Mouse (Mus musculus): ENCODE results near the gene Accs. TPM values are rescaled to one million over a fixed set of nuclear protein-coding genes. Genes with fewer than 3 reads are reported as not detected.

The Accs gene
- total RNA-seq, 2 experiments from 2014 or later = 3.0 to 3.4 TPM

- intact Hi-C loops (cut with DNase I; ENCODE audit: low total_unique reads) = no loop called here
- DNase-seq = no peak
Observed at GRCm38 (mm10) chr2:93805066-93805465, 44.7 kb downstream of the Accs start.

GRCm38 (mm10) chr2:93802947-93803346, 46.8 kb downstream of the Accs start:
- no peak for DNase-seq
- intact Hi-C loops (cut with DNase I; ENCODE audit: low total_unique reads) = no loop called here

DNA sequence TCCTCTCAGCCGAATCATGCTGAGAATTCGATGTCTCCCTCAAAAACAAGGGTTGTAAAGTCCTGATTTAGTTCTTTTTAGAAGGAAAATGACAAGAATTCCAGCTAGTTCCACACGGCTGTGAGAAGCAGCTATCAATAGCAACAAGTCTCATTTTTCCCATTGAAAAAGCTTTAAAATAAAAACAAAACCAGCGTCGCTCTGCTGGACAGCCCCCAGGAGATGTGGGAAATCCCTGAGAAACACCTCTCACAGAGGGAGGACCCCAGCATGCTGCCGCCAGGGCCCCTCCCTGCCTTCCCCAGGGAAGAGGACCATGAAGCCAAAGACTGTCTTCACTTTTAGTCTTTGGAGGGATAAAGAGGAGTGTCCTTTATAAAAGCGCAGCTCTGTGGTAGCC, 48.6 kb downstream of the Accs start:
- intact Hi-C loops (cut with DNase I; ENCODE audit: low total_unique reads) = no loop called here
- DNase-seq = no peak

DNA sequence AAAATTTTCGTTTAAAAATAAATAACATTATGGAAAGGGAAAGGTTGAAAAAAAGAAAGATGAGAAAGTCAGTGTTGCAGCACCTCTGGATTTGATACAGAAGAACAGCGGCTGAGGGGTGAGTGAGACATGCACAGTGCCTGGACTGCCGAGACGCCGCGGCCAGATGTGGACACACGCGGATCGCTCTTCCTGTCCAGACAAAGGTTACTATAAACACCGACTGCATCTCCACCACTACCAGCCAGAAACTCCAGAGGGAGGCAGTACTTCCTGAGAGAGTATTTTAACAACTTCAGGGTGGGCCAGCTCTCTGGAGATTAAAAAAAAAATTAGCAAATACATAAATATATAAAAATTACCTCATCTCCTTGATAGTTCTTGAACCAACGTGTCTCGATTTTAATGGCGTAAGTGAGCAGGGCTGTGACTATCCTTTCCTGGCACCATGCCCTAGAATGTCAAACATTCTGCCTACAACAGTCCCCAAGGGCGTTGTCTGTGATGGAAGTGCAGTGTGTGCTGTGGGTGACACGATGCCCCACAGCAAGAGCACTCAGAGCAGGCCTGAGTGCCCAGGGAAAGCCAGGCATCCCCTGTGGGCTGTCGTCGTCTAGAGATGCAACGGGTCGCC, 52.5 kb downstream of the Accs start:
- intact Hi-C loops (cut with DNase I; ENCODE audit: low total_unique reads) = no loop called here
- no peak for DNase-seq

DNA sequence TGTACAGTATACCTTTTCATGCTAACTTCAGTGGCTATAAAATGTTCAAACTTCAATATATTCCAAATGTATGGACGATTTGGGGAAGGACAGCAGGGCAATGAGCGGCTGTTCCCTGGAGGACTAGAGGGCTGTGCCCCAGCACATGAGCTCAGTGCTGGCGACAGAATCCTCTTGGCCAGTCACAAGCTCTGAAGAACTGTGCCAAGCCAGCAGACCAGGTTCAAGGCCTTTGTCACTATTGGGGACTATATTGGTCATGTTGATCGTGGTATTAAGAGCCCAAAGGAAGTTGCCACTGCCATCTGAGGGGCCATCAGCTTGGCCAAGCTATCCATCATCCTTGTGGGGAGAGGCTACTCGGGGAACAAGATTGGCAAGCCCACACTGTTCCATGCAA, 55.4 kb downstream of the Accs start:
- intact Hi-C loops (cut with DNase I; ENCODE audit: low total_unique reads) = no loop called here
- DNase-seq = no peak

GRCm38 (mm10) chr2:93791516-93792499, 57.9 kb downstream of the Accs start:
- peak; percentile 46 for DNase-seq
- intact Hi-C loops (cut with DNase I; ENCODE audit: low total_unique reads) = no loop called here

- no peak for DNase-seq
- intact Hi-C loops (cut with DNase I; ENCODE audit: low total_unique reads) = no loop called here
Observed at GRCm38 (mm10) chr2:93790798-93791345, 58.9 kb downstream of the Accs start.

DNA sequence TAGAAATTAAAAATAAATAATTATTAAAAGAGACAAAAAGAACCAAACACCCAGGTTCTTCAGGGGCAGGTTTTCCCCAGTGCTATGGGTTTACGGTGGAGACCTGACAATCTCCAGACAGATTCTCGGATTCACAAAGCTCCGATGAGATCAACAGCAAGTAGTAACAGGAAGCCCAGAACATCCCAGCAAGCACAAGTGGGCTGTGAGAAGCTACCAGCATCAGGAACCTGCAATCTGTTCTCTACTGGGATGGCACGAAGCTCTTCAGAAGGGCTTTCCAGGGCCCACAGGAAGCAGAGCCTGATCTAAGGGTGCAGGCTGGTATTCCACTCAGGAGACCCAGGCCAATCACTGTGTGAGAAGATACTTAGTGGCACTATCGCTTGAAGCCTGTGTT, 61.2 kb downstream of the Accs start:
- intact Hi-C loops (cut with DNase I; ENCODE audit: low total_unique reads) = loop anchor here (5.0 kb wide), 2 partner anchors 131 to 316 kb away; no protein-coding TSS in a partner anchor
- no peak for DNase-seq

GRCm38 (mm10) chr2:93786175-93786574, 63.6 kb downstream of the Accs start:
- DNase-seq = peak; percentile 57
- intact Hi-C loops (cut with DNase I; ENCODE audit: low total_unique reads) = loop anchor here (5.0 kb wide), 2 partner anchors 129 to 314 kb away; no protein-coding TSS in a partner anchor

DNA sequence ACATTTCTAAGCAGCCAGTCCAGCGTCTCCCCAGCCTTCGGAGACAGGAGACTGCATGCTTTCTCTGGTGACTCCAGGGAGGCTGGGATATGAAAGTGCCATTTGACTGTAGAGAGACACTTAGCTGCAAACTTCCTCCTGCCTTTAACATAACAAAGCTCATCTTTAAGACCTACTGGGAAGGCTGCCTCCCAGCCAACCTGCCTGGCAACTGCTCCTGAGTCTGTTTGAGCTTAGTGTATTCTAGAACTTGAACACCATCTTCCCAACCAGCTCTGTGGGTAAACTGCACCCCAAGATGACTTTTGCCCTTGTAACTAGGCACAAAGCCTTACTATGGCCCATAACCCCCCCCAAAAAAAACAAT, 64.3 kb downstream of the Accs start:
- intact Hi-C loops (cut with DNase I; ENCODE audit: low total_unique reads) = loop anchor here (5.0 kb wide), 2 partner anchors 128 to 313 kb away; no protein-coding TSS in a partner anchor
- DNase-seq = no peak

GRCm38 (mm10) chr2:93784721-93785431, 64.9 kb downstream of the Accs start:
- no peak for DNase-seq
- intact Hi-C loops (cut with DNase I; ENCODE audit: low total_unique reads) = loop anchor here (5.0 kb wide), 2 partner anchors 128 to 313 kb away; no protein-coding TSS in a partner anchor

DNA sequence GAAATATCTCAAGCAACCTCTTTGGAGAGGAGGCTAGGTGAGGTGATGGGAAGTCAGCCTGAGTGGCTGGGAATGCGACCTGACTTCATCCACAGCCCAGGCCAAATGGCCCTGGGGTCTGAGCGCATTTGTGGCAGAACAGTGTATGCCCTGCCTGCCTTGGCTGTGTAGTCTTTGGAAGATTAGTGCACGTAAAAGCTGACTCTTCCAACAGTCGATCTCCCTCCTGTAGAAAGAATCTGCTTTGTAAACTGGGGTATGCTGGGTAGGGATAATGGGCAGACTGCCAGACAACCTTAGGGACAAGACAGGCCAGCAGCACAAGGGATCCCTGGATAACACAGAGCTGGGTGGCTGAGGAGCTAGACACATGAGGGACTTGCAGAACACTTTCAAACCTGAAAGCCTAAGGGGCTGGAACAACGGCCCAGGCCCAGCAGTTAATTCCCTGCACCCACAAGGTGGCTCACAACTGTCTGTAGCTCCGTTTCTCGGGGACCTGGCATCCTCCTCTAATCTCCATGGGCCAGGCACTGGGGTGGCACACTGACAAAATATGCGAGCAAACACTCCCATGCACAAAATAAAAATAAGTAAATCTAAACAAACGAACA, 65.7 kb downstream of the Accs start:
- DNase-seq = no peak
- intact Hi-C loops (cut with DNase I; ENCODE audit: low total_unique reads) = no loop called here

Other genes with a start within 250 kb of the Accs start
- under 1 TPM; 0.40 to 0.51 TPM for gene Alx4, start 207.6 kb downstream of the Accs start, total RNA-seq (2021)
- gene Ext2, start 27.4 kb downstream of the Accs start, total RNA-seq (2021) = 10 to 100 TPM; 33.5 to 37.8 TPM
- gene Accsl, start 19.2 kb upstream of the Accs start, total RNA-seq (2021) = not detected
- 10 to 100 TPM in 1 of 2 experiments, 1 to 10 TPM in 1; 9.5 to 15.6 TPM for gene Gm13889, start 107.3 kb upstream of the Accs start, total RNA-seq (2021)
- gene Gm27027, start 146.4 kb upstream of the Accs start, total RNA-seq (2021) = under 1 TPM in 1 of 2 experiments, not detected in 1; 0.86 TPM
- gene Alkbh3, start 160.9 kb upstream of the Accs start, total RNA-seq (2021) = 10 to 100 TPM; 48.9 to 54.0 TPM